ENCODE assay signal across 15 mouse cellular contexts in the genomic region with DNA sequence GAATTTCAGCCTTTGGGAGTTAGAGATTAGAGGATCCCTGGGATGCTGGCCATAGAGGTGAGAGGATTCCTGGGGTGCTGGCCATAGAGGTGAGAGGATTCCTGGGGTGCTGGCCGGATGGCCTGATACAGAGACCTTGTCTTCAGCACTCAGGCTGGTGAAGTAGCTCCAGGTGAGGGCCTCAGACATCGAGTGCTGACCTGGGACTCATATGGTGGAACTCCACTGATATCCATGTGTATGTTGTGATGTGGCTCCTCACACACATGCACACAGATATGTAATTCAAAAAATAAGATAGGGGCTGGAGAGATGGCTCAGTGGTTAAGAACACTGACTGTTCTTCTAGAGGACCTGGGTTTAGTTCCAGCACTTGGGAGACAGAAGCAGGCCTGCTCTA.
"Had no signal": no experiment of that assay in that cellular context is flagged by ENCODE, and none has a peak within 500 bp of the region (broad histone marks: within the 10 kb centered on the region; RNA-seq: fewer than 3 reads in every experiment).

No protein-coding gene starts in this region.

- H3K27ac ChIP-seq: neural tube, embryonic 13.5 days; stomach, embryonic 15.5 days; stomach, postnatal 0 days had no signal

- H3K4me2 ChIP-seq: neural tube, embryonic 13.5 days; stomach, embryonic 15.5 days had no signal

- H3K9me3 ChIP-seq: neural tube, embryonic 13.5 days; stomach, embryonic 15.5 days had no signal

- H3K9ac ChIP-seq: neural tube, embryonic 13.5 days; stomach, embryonic 15.5 days had no signal

- H3K4me3 ChIP-seq: neural tube, embryonic 13.5 days; stomach, embryonic 15.5 days had no signal

- DNase-seq: retina, postnatal 1 day; right cerebral cortex, adult 18-20 months; right cerebral cortex, postnatal 14 days; right cerebral cortex, postnatal 25 days; right cerebral cortex, postnatal 4 days; spleen, adult 18-20 months; thymus, adult 18-20 months; thymus, adult 2 months; thymus, postnatal 14 days; thymus, postnatal 25 days; thymus, postnatal 36 days; thymus, postnatal 4 days had no signal

- H3K27me3 ChIP-seq: neural tube, embryonic 13.5 days; stomach, embryonic 15.5 days had no signal

- H3K36me3 ChIP-seq: stomach, embryonic 15.5 days had no signal
